Mouse (Mus musculus) cerebellum, adult 2 months (tissue): ENCODE measurements around the gene Lrmda.

Experiments used
- CTCF ChIP-seq: fragments of 200-500 bp; IDR thresholded peaks from 2 replicates; pipeline ENCODE4 v1.5.1; 2011; ENCODE audit warnings: low read depth, mild to moderate bottlenecking, control low read depth, low read length, moderate library complexity, borderline replicate concordance; ENCODE audit not compliant: insufficient read depth
- POLR2A ChIP-seq: fragments of 200-500 bp; IDR thresholded peaks from 2 replicates; pipeline ENCODE4 v1.6.1; 2011; ENCODE audit warnings: low read length, control low read depth, borderline replicate concordance; ENCODE audit not compliant: insufficient read depth

- no peak for TF ChIP-seq CTCF
- TF ChIP-seq POLR2A: no peak
Observed at GRCm38 (mm10) chr14:22899312-22899711, 879.8 kb downstream of the Lrmda start.
